Mouse (Mus musculus) lung, postnatal 25 days (tissue): ENCODE measurements around the gene Tmem151a.
"Not testable (repeated sequence)": the region's sequence is repeated elsewhere in the genome, so short reads cannot be mapped to it uniquely, and the experiment has no call there.

Source experiments
- DNase-seq: peaks from one replicate; pipeline ENCODE4 v3.0.0; 2022; ENCODE audit warnings: low spot score

The Tmem151a gene

GRCm38 (mm10) chr19:5094243-5094632 lies 8.9 kb upstream of the Tmem151a start:
- DNase-seq = peak; percentile 87

GRCm38 (mm10) chr19:5093481-5094242 lies 8.3 kb upstream of the Tmem151a start:
- DNase-seq = no peak

- no peak for DNase-seq
Measured at GRCm38 (mm10) chr19:5092083-5092482, 6.8 kb upstream of the Tmem151a start.

- DNase-seq = no peak
Measured at GRCm38 (mm10) chr19:5089324-5089723, 4.0 kb upstream of the Tmem151a start.

GRCm38 (mm10) chr19:5087884-5088728 lies 2.8 kb upstream of the Tmem151a start, which contains the start of gene Yif1a:
Gene Yif1a (plus strand): TSS chr19:5088538.
- DNase-seq = peak; percentile 99

- not testable (repeated sequence) for DNase-seq
Measured at GRCm38 (mm10) chr19:5086533-5086932, 1.2 kb upstream of the Tmem151a start.

GRCm38 (mm10) chr19:5084834-5085144 lies 542 bp downstream of the Tmem151a start:
- DNase-seq = no peak

GRCm38 (mm10) chr19:5083961-5084833 lies 1.1 kb downstream of the Tmem151a start:
- DNase-seq = no peak

- no peak for DNase-seq
Measured at GRCm38 (mm10) chr19:5082596-5082995, 2.7 kb downstream of the Tmem151a start.

GRCm38 (mm10) chr19:5082005-5082404 lies 3.3 kb downstream of the Tmem151a start:
- DNase-seq = no peak

- DNase-seq = no peak
Measured at GRCm38 (mm10) chr19:5079279-5079678, 6.1 kb downstream of the Tmem151a start.

GRCm38 (mm10) chr19:5073518-5073917 lies 11.8 kb downstream of the Tmem151a start:
- DNase-seq = no peak

- peak; percentile 48 for DNase-seq
Measured at GRCm38 (mm10) chr19:5073028-5073427, 12.3 kb downstream of the Tmem151a start.

GRCm38 (mm10) chr19:5072389-5073019 lies 12.8 kb downstream of the Tmem151a start:
- DNase-seq = no peak

GRCm38 (mm10) chr19:5071545-5072369 lies 13.6 kb downstream of the Tmem151a start:
- DNase-seq = peak; percentile 74

- DNase-seq = no peak
Measured at GRCm38 (mm10) chr19:5071077-5071476, 14.3 kb downstream of the Tmem151a start.

- no peak for DNase-seq
Measured at GRCm38 (mm10) chr19:5069978-5070377, 15.4 kb downstream of the Tmem151a start.

- DNase-seq = no peak
Measured at GRCm38 (mm10) chr19:5069486-5069885, 15.8 kb downstream of the Tmem151a start.

- DNase-seq = no peak
Measured at GRCm38 (mm10) chr19:5068570-5069234, 16.6 kb downstream of the Tmem151a start.

GRCm38 (mm10) chr19:5067867-5068569 lies 17.3 kb downstream of the Tmem151a start, which contains the start of gene Cd248:
Gene Cd248 (plus strand): TSS chr19:5068078.
- no peak for DNase-seq
